Comparison of ENCODE assay signal across 23 mouse cellular contexts in genomic region chr6:134348526-134349067, GRCm38 (mm10). TPM values are rescaled to one million over a fixed set of nuclear protein-coding genes. Genes with fewer than 3 reads are reported as not detected.
"Had no signal": no experiment of that assay in that cellular context is flagged by ENCODE, and none has a peak within 500 bp of the region (broad histone marks: within the 10 kb centered on the region; RNA-seq: fewer than 3 reads in every experiment).

No protein-coding gene starts in this region.

- ATAC-seq: midbrain, embryonic 15.5 days had no signal

- H3K4me2 ChIP-seq: kidney, embryonic 15.5 days; liver, embryonic 13.5 days; midbrain, embryonic 12.5 days; midbrain, embryonic 15.5 days; neural tube, embryonic 13.5 days; stomach, embryonic 15.5 days had no signal

- H3K27me3 ChIP-seq: kidney, embryonic 15.5 days; liver, embryonic 13.5 days; midbrain, embryonic 12.5 days; midbrain, embryonic 15.5 days; neural tube, embryonic 13.5 days; stomach, embryonic 15.5 days had no signal

- H3K9ac ChIP-seq: kidney, embryonic 15.5 days; liver, embryonic 13.5 days; midbrain, embryonic 12.5 days; midbrain, embryonic 15.5 days; neural tube, embryonic 13.5 days; stomach, embryonic 15.5 days had no signal

- H3K36me3 ChIP-seq: kidney, embryonic 15.5 days; liver, embryonic 13.5 days; midbrain, embryonic 12.5 days; midbrain, embryonic 15.5 days; neural tube, embryonic 13.5 days; stomach, embryonic 15.5 days had no signal

- H3K27ac ChIP-seq: kidney, embryonic 15.5 days; layer of hippocampus, adult 2 months; liver, embryonic 13.5 days; midbrain, embryonic 12.5 days; midbrain, embryonic 15.5 days; neural tube, embryonic 13.5 days; stomach, embryonic 15.5 days had no signal

- H3K9me3 ChIP-seq: kidney, embryonic 15.5 days; liver, embryonic 13.5 days; midbrain, embryonic 12.5 days; midbrain, embryonic 15.5 days; neural tube, embryonic 13.5 days; stomach, embryonic 15.5 days had no signal

- H3K4me1 ChIP-seq: kidney, embryonic 15.5 days; liver, embryonic 13.5 days; midbrain, embryonic 12.5 days; midbrain, embryonic 15.5 days; neural tube, embryonic 13.5 days; stomach, embryonic 15.5 days had no signal

- DNase-seq: kidney, adult 8-10 months; kidney, postnatal 25 days; layer of hippocampus, adult 9-11 months; liver, embryonic 13.5 days; lung, adult 2 months; lung, postnatal 14 days; lung, postnatal 4 days; retina, postnatal 1 day; right cerebral cortex, postnatal 25 days; spleen, adult 18-20 months; thymus, postnatal 25 days had no signal

- H3K4me3 ChIP-seq: kidney, embryonic 15.5 days; layer of hippocampus, adult 2 months; liver, embryonic 13.5 days; midbrain, embryonic 12.5 days; midbrain, embryonic 15.5 days; myocyte; neural tube, embryonic 13.5 days; stomach, embryonic 15.5 days had no signal

RNA-seq across cellular contexts. Expression of gene Bcl2l14, which starts 47.5 kb away (rescaled TPM):
- total RNA-seq: layer of hippocampus, adult 2 months; layer of hippocampus, postnatal 25 days; left cerebral cortex, adult 18-20 months; left cerebral cortex, postnatal 10 days; left cerebral cortex, postnatal 36 days had no signal
- polyA plus RNA-seq: liver, adult 2 months; neural tube, embryonic 13.5 days had no signal
